Mouse (Mus musculus) lung, postnatal 0 days (tissue): ENCODE measurements around the gene Wwp2.

Source experiments
- CTCF ChIP-seq: IDR thresholded peaks from 2 replicates; pipeline ENCODE4 v1.5.1; 2016; ENCODE audit warnings: antibody characterized with exemption, mild to moderate bottlenecking
- EP300 ChIP-seq: IDR thresholded peaks from 2 replicates; pipeline ENCODE4 v1.6.1; 2016; ENCODE audit warnings: antibody characterized with exemption, mild to moderate bottlenecking, control low read depth

- TF ChIP-seq CTCF (no peak), EP300 (no peak)
These were observed 45.6 kb upstream of the Wwp2 start for GRCm38 (mm10) chr8:107390476-107391135.
